8 mouse cellular contexts compared by ENCODE assay signal in the genomic region with DNA sequence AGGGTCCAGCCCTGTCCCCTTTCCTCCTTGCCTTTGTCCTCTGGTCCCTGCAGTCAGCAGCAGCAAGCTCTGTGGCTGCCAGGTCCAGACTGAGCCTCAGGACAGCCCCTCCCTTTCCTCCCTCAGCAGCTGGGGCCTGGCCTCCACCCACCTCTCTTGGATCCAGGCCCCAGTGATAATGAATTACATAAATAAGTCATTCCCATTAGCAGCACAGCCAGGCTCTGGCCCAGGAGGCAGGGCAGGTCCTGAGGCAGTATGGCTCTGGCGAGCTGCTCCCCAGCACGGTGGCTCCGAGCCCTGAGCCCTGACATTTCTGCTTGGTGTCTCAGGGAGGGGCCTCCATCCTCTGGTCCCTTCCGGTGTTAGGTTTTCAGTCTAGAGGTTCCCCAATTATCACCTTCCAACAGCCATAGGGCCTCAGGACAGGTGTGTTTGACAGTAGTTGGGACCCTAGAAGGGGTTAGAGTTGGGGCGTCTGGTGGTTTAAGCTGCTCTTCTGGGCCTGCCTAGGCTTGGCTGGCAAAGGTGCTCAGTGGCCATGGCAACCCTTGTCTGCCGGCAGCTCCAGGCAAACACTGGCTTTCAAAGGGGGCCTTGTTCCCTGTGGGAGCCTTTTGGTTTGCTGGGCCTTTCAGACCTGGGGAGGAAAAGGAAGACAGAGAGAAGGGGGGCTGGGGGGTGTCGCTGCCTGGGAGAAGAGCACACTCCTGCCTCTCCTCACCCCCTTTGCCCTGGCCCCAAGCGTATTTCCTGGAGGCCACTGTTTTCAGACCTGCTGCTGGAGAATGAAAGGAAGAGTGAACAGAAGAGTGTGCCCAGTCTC. TPM values are rescaled to one million over a fixed set of nuclear protein-coding genes. Genes with fewer than 3 reads are reported as not detected.
DNase-seq lines count a peak whose midpoint lies in the region; ATAC-seq and TF ChIP-seq lines count a peak whose summit lies in the region.

No protein-coding gene starts in this region.

- H3K36me3 ChIP-seq in lung, postnatal 0 days (ENCODE audit: insufficient read depth, low read length): no peaks in the 10 kb centered on the region

- H3K4me1 ChIP-seq in cerebellum, adult 2 months (ENCODE audit: control insufficient read depth, insufficient read depth, low read length): peaks cover 35% of the 10 kb centered on the region
- peaks cover 33% of the 10 kb centered on the region for H3K4me1 ChIP-seq in lung, postnatal 0 days (ENCODE audit: insufficient read depth, low read depth, low read length)

- H3K4me3 ChIP-seq in cerebellum, adult 2 months (replicated peaks; ENCODE audit: insufficient read depth, low read depth, low read length): no peak overlapping the region
- no peak overlapping the region for H3K4me3 ChIP-seq in lung, postnatal 0 days (ENCODE audit: low read depth, low read length)

- peak overlapping the region; percentile 81 for H3K27ac ChIP-seq in cerebellum, adult 2 months (ENCODE audit: insufficient read depth, low read length)
- peak overlapping the region; percentile 54; the same call in 1 of the 2 replicates for H3K27ac ChIP-seq in lung, postnatal 0 days (ENCODE audit: low read length)

- H3K27me3 ChIP-seq in cerebellum, adult 2 months (ENCODE audit: control insufficient read depth, insufficient read depth, low read length): no peaks in the 10 kb centered on the region
- no peaks in the 10 kb centered on the region for H3K27me3 ChIP-seq in lung, postnatal 0 days (replicated peaks; ENCODE audit: insufficient read depth, low read length)

- H3K9ac ChIP-seq in lung, postnatal 0 days (replicated peaks; ENCODE audit: low read depth): no peak overlapping the region

- no peak overlapping the region for H3K4me2 ChIP-seq in lung, postnatal 0 days (replicated peaks; ENCODE audit: low read depth, low read length)

- no peaks in the 10 kb centered on the region for H3K9me3 ChIP-seq in lung, postnatal 0 days (ENCODE audit: low read length)

- TF ChIP-seq EP300 in lung, postnatal 0 days (IDR thresholded peaks at IDR 0.05): peak; percentile 81

- peak; percentile 81 for ATAC-seq in lung, postnatal 0 days

- WGBS in cerebellum, adult 2 months: 14% methylated on average over 8 of the region's 8 CpGs
- WGBS in lung, postnatal 0 days: 11% methylated on average over 8 of the region's 8 CpGs

- TF ChIP-seq POLR2A in cerebellum, adult 2 months (IDR thresholded peaks at IDR 0.05; ENCODE audit: borderline replicate concordance, insufficient read depth, low read length): 0 out of 2 replicates have a peak, but pooled peaks have one; percentile 14

- no peak for TF ChIP-seq CTCF in cerebellum, adult 2 months (IDR thresholded peaks at IDR 0.05; ENCODE audit: borderline replicate concordance, insufficient read depth, low read depth, low read length)
- no peak for TF ChIP-seq CTCF in lung, postnatal 0 days (IDR thresholded peaks at IDR 0.05)

- peak; percentile 31 for DNase-seq in ES-CJ7 (ENCODE audit: low read depth, low spot score)
- DNase-seq in cerebellum, adult 2 months: peak; percentile 77 to 89
- peak; percentile 67 for DNase-seq in forelimb bud, embryonic 11.5 days (ENCODE audit: low read depth, low spot score)
- peak; percentile 90 for DNase-seq in heart, postnatal 4 days
- DNase-seq in layer of hippocampus, adult 9-11 months: peak; percentile 77
- DNase-seq in lung, postnatal 0 days (ENCODE audit: low spot score): peak; percentile 90
- DNase-seq in right cerebral cortex, adult 18-20 months: peak; percentile 66
- DNase-seq in spleen, postnatal 36 days (ENCODE audit: low spot score in 2 of 2): no peak

RNA-seq across cellular contexts. Expression of gene Cuedc1, which starts 21.2 kb away (rescaled TPM):
- polyA plus RNA-seq in cerebellum, adult 2 months (2012; rRNA removed): 41.6 and 42.0 TPM in 2 replicates
- 10 to 100 TPM; 39.5 to 40.0 TPM for total RNA-seq in heart, postnatal 4 days (2021)
- polyA plus RNA-seq in lung, postnatal 0 days (2015; fragmentation: Nextera tagmentation; extraction: Ambion mirVana): 14.6 TPM in 2 replicates

RNA-seq across cellular contexts. Expression of gene Vezf1, which starts 51.0 kb away (rescaled TPM):
- 29.6 and 30.2 TPM in 2 replicates for polyA plus RNA-seq in cerebellum, adult 2 months (2012; rRNA removed)
- 10 to 100 TPM; 36.7 to 41.3 TPM for total RNA-seq in heart, postnatal 4 days (2021)
- polyA plus RNA-seq in lung, postnatal 0 days (2015; fragmentation: Nextera tagmentation; extraction: Ambion mirVana): 26.8 TPM in 2 replicates

Comparison
In these comparisons a context has a peak if more than half of its experiments do, and no peak if none do; other contexts are left out.
1. DNase-seq: peak in ES-CJ7 (single experiment), cerebellum, adult 2 months (2 of 2), forelimb bud, embryonic 11.5 days (single experiment), heart, postnatal 4 days (single experiment), layer of hippocampus, adult 9-11 months (single experiment), lung, postnatal 0 days (single experiment) and right cerebral cortex, adult 18-20 months (single experiment); none in spleen, postnatal 36 days (0 of 2).